Mouse (Mus musculus) myocyte (in vitro differentiated cells): ENCODE data around the gene Rgl1. TPM values are rescaled to one million over a fixed set of nuclear protein-coding genes. Genes with fewer than 3 reads are reported as not detected.

Source experiments
- H3K27me3 ChIP-seq: one replicate; pipeline ENCODE4 v1.6.1; 2011; ENCODE audit not compliant: control insufficient read depth, insufficient read depth, insufficient read length
- H3K36me3 ChIP-seq: one replicate; pipeline ENCODE4 v1.6.1; 2011; ENCODE audit not compliant: control insufficient read depth, insufficient read depth
- H3K4me2 ChIP-seq: one replicate; pipeline ENCODE4 v1.6.1; 2011; ENCODE audit warnings: low read depth, control low read depth
- H3K4me3 ChIP-seq: one replicate; pipeline ENCODE4 v1.5.1; 2011; ENCODE audit warnings: mild to moderate bottlenecking, control low read depth, moderate library complexity
- H3K79me2 ChIP-seq: one replicate; pipeline ENCODE4 v1.6.1; 2011; ENCODE audit not compliant: control insufficient read depth, insufficient read depth
- H3ac ChIP-seq: one replicate; pipeline ENCODE4 v1.6.1; 2011; ENCODE audit not compliant: control insufficient read depth, insufficient read length
- CEBPB ChIP-seq: IDR thresholded peaks from 2 replicates; pipeline ENCODE4 v1.6.1; 2011; ENCODE audit warnings: mild to moderate bottlenecking, moderate library complexity; ENCODE audit not compliant: poor library complexity, insufficient read depth, severe bottlenecking
- E2F4 ChIP-seq: IDR thresholded peaks from one replicate; pipeline ENCODE4 v1.6.1; 2011; ENCODE audit warnings: mild to moderate bottlenecking, control low read depth, moderate library complexity; ENCODE audit not compliant: insufficient read depth
- MAX ChIP-seq: IDR thresholded peaks from one replicate; pipeline ENCODE4 v1.6.1; 2011; ENCODE audit warnings: low read depth, mild to moderate bottlenecking, control low read depth
- MYOD1 ChIP-seq, 3 experiments: IDR thresholded peaks; one replicate each; pipeline ENCODE4 v1.6.1; 2011; ENCODE audit warnings: control low read depth in 2 of 3, low read depth in 2 of 3, mild to moderate bottlenecking in 2 of 3, moderate library complexity in 1 of 3; ENCODE audit not compliant: insufficient read length in 2 of 3, control insufficient read depth in 1 of 3
- MYOG ChIP-seq, 3 experiments: IDR thresholded peaks; one replicate each; pipeline ENCODE4 v1.6.1; 2011; ENCODE audit warnings: control low read depth in 2 of 3, low read depth in 2 of 3, mild to moderate bottlenecking in 2 of 3; ENCODE audit not compliant: insufficient read length in 2 of 3, control insufficient read depth in 1 of 3, insufficient read depth in 1 of 3
- POLR2A ChIP-seq: IDR thresholded peaks from one replicate; pipeline ENCODE4 v1.6.1; 2011; ENCODE audit warnings: low read depth, mild to moderate bottlenecking, control low read depth, moderate library complexity; ENCODE audit not compliant: insufficient read length
- POLR2AphosphoS2 ChIP-seq: IDR thresholded peaks from one replicate; pipeline ENCODE4 v1.6.1; 2011; ENCODE audit warnings: low read depth, control low read depth; ENCODE audit not compliant: insufficient read length
- REST ChIP-seq: IDR thresholded peaks from one replicate; pipeline ENCODE4 v1.6.1; 2011; ENCODE audit warnings: mild to moderate bottlenecking, control low read depth, moderate library complexity; ENCODE audit not compliant: insufficient read depth, insufficient read length
- SRF ChIP-seq: IDR thresholded peaks from one replicate; pipeline ENCODE4 v1.6.1; 2011; ENCODE audit warnings: low read depth; ENCODE audit not compliant: control insufficient read depth, insufficient read length
- TCF12 ChIP-seq: IDR thresholded peaks from one replicate; pipeline ENCODE4 v1.6.1; 2011; ENCODE audit warnings: mild to moderate bottlenecking, control low read depth; ENCODE audit not compliant: poor library complexity, insufficient read depth, severe bottlenecking
- TCF3 ChIP-seq: IDR thresholded peaks from one replicate; pipeline ENCODE4 v1.6.1; 2011; ENCODE audit warnings: low read depth, control low read depth; ENCODE audit not compliant: insufficient read length
- USF1 ChIP-seq: IDR thresholded peaks from one replicate; pipeline ENCODE4 v1.6.1; 2011; ENCODE audit warnings: low read depth, mild to moderate bottlenecking, control low read depth, moderate library complexity
- polyA plus RNA-seq: library from polyadenylated mRNA; unstranded; fragments of >200 nt; fragmentation: generic; extraction: Trizol; gene quantifications from one replicate; pipeline ENCODE4 v1.2.1, GENCODE M21; 2012; ENCODE audit warnings: missing spikeins

Gene Rgl1
- polyA plus RNA-seq, 1 experiment: 4.3 TPM

DNA sequence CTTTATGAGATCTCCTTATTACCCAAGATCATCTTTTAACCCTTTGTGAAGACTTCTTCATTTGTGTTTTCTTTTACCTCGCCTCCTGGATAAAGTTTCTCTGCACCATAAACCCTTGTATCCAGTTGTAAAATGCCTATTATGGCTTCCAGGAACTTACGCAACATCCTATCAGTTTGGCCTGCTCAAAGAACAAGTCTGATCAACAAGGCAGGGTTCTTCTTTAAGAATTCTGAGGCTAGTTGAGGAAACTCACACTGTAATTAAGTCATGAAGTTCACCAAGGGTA, 42.2 kb upstream of the Rgl1 start:
- H3K36me3 ChIP-seq: no peaks in the 10 kb centered on the region
- H3ac ChIP-seq: no peak overlapping the region
- H3K27me3 ChIP-seq: peaks cover 10% of the 10 kb centered on the region
- no peak overlapping the region for H3K4me3 ChIP-seq
- no peak overlapping the region for H3K4me2 ChIP-seq
- TF ChIP-seq REST: no peak
- TF ChIP-seq USF1: no peak
- no peak for TF ChIP-seq TCF3
- TF ChIP-seq POLR2AphosphoS2: no peak
- no peak for TF ChIP-seq MYOD1 (IDR thresholded peaks at IDR 0.05; ENCODE audit: control insufficient read depth in 1 of 3, insufficient read length in 2 of 3, low read depth in 2 of 3)
- no peak for TF ChIP-seq MAX
- TF ChIP-seq TCF12: no peak
- TF ChIP-seq SRF: no peak
- TF ChIP-seq E2F4: no peak
- TF ChIP-seq MYOG (IDR thresholded peaks at IDR 0.05; ENCODE audit: control insufficient read depth in 1 of 3, insufficient read depth in 1 of 3, insufficient read length in 2 of 3, low read depth in 2 of 3): no peak
- no peak for TF ChIP-seq CEBPB
- no peak for TF ChIP-seq POLR2A
- H3K79me2 ChIP-seq: no peaks in the 10 kb centered on the region

DNA sequence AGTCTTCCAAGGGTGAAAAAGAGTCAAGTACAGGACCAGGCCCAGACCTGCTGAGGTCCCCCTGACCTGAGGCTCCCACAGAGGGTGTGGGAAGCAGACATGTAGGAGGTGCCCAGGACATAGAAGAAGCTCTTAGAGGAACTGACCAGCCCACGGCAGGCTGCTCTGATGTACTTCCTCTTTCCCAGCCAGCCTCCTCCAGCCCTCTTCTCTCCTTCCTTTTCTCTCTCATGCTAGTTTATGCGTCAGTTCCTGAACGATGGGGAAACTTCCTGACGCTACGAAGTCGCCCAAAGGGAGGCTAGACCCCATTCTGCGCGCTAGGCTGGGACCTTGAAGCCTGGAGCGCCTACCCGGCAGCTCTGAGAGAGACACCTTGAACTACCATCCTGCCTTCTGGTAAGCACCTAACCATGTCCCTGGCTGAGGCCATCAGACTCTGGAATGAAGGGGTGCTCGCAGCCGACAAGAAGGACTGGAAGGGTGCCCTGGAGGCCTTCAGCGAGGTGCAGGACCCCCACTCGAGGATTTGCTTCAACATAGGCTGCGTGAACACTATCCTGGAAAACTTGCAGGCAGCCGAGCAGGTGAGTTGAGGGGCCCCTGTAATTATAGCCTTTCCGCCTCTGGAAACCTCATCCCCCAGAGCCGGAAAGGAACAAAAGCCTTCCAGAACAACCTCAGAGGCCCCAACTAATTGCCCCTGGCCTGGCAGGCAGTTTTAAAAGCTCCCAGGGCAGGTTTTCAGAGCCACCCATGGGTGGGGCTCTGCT, 41.7 kb upstream of the Rgl1 start:
- Histone ChIP-seq H3ac (no peak overlapping the region), H3K4me2 (no peak overlapping the region), H3K79me2 (no peaks in the 10 kb centered on the region), H3K4me3 (no peak overlapping the region), H3K36me3 (no peaks in the 10 kb centered on the region), H3K27me3 (peaks cover 10% of the 10 kb centered on the region)
- TF ChIP-seq TCF3 (no peak), TCF12 (no peak), REST (no peak), SRF (no peak), POLR2A (no peak), CEBPB (no peak), E2F4 (no peak), MYOD1 (IDR thresholded peaks at IDR 0.05; ENCODE audit: control insufficient read depth in 1 of 3, insufficient read length in 2 of 3, low read depth in 2 of 3) (no peak)

DNA sequence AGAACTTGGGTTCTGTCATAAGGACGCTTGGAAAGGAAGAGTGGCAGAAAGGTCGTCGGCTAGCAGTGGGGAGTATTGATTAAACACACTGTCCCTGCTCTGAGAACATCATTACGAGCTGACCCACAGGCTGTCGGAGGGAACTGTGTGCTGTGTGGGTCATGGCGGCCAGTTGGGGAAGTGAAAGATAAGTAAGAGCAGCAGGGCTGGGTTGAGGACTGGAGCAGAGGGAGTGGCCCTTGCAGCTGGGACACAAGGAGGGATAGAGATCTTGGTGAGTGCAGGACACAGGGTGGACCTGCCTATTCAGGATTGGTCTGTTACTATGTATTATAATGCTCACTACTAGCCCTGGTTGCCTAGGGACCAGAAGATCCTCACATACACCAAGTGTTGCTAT, 38.8 kb upstream of the Rgl1 start:
- Histone ChIP-seq H3K79me2 (no peaks in the 10 kb centered on the region), H3K36me3 (no peaks in the 10 kb centered on the region), H3K4me3 (no peak overlapping the region), H3ac (no peak overlapping the region), H3K4me2 (no peak overlapping the region), H3K27me3 (peaks cover 10% of the 10 kb centered on the region)
- TF ChIP-seq E2F4 (no peak), MAX (no peak), REST (no peak), POLR2AphosphoS2 (no peak), CEBPB (no peak), SRF (no peak)

DNA sequence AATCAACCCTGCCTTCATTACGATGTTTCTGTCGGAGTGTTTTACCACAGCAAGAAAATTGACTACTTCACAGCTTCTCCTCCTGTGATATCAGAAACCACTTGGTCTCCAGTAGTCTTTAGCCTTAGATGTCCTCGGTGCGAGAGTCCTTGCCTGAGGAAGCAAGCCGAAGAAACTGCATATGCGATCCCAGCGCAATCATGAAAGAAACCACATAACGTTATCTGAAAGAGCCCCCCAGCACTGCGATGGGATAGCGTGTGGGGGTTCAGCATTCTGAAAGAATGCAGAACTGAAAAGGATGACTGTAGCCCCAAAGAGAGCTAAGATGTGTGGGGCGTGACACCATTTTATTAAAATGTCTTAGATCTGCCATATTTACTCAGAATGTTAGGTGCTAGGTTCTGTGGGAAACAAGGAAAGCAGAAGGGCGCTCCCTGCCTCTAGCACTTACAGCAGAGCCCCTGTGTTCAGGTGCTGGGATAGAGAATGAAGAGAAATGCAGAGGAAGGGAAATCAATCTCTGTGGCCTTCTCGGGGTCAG, 34.6 kb upstream of the Rgl1 start:
- Histone ChIP-seq H3K36me3 (no peaks in the 10 kb centered on the region), H3K79me2 (no peaks in the 10 kb centered on the region), H3K4me2 (no peak overlapping the region), H3K27me3 (peaks cover 10% of the 10 kb centered on the region), H3ac (no peak overlapping the region), H3K4me3 (no peak overlapping the region)
- TF ChIP-seq SRF: no peak
- TF ChIP-seq POLR2A: no peak
- TF ChIP-seq TCF12: no peak
- TF ChIP-seq CEBPB: no peak
- TF ChIP-seq REST: no peak
- TF ChIP-seq MAX: no peak
- TF ChIP-seq E2F4: no peak
- no peak for TF ChIP-seq MYOG (IDR thresholded peaks at IDR 0.05; ENCODE audit: control insufficient read depth in 1 of 3, insufficient read depth in 1 of 3, insufficient read length in 2 of 3, low read depth in 2 of 3)
- no peak for TF ChIP-seq POLR2AphosphoS2
- TF ChIP-seq MYOD1 (IDR thresholded peaks at IDR 0.05; ENCODE audit: control insufficient read depth in 1 of 3, insufficient read length in 2 of 3, low read depth in 2 of 3): no peak
- TF ChIP-seq USF1: no peak
- TF ChIP-seq TCF3: no peak

DNA sequence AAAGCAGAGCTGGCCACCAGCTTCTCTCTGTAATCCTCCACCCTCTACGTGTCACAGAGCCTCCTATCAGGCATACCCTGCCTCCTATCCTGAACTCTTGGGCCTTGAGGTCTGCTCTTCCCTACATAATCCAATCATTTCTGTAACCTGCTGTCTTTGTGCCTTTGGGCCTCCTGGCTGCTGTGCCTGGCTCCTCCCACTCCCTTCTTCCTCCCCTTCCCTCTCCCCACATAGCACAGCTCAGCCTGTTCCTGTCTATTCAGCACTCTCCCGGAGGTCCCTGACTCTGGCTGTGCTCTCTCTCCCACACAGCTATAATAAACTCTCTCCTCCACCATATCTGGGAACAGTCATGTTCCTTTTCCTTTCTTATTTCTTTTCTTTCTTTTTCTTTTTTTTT, 33.7 kb upstream of the Rgl1 start, which contains the start of gene Ncf2:
Ncf2 (plus strand) TSS at position 298 of the 400 bp plus-strand sequence.
- Histone ChIP-seq H3K36me3 (no peaks in the 10 kb centered on the region), H3K27me3 (peaks cover 5% of the 10 kb centered on the region), H3K79me2 (no peaks in the 10 kb centered on the region), H3ac (no peak within 1 kb of the TSS), H3K4me3 (no peak within 1 kb of the TSS), H3K4me2 (no peak within 1 kb of the TSS)
- no peak for TF ChIP-seq TCF12
- TF ChIP-seq REST: no peak
